In genomic region chr5:69557404-69557935, GRCm38 (mm10) we compare ENCODE assay signal across 8 mouse cellular contexts. TPM values are rescaled to one million over a fixed set of nuclear protein-coding genes. Genes with fewer than 3 reads are reported as not detected.
DNase-seq lines count a peak whose midpoint lies in the region; ATAC-seq and TF ChIP-seq lines count a peak whose summit lies in the region.

No protein-coding gene starts in this region.

- no peak for ATAC-seq in heart, embryonic 14.5 days (ENCODE audit: insufficient number of reproducible peaks, insufficient read depth, low FRiP score, low read depth)
- peak; percentile 35 for ATAC-seq in CD4-positive, CD25-positive, alpha-beta regulatory T cell, adult 4 months
- peak; percentile 50 for ATAC-seq in granulocyte monocyte progenitor cell, adult 5-6 weeks (replicated peaks; ENCODE audit: poor library complexity, severe bottlenecking)
- ATAC-seq in liver, postnatal 0 days = no peak

- H3K4me3 ChIP-seq in heart, embryonic 14.5 days (ENCODE audit: control insufficient read depth in 1 of 2, insufficient read depth in 1 of 2, low read depth in 1 of 2, low read length in 2 of 2) = peak overlapping the region; percentile 64 to 99
- peak overlapping the region; percentile 96 for H3K4me3 ChIP-seq in liver, postnatal 0 days (ENCODE audit: low read depth, low read length)

- no peak for TF ChIP-seq CTCF in liver, postnatal 0 days (IDR thresholded peaks at IDR 0.05; ENCODE audit: low read depth)

- peak overlapping the region; percentile 84 for H3K9ac ChIP-seq in heart, embryonic 14.5 days (ENCODE audit: low read length)
- H3K9ac ChIP-seq in liver, postnatal 0 days (replicated peaks) = peak overlapping the region; percentile 95

- H3K4me2 ChIP-seq in heart, embryonic 14.5 days (ENCODE audit: low read length) = peak overlapping the region; percentile 75
- H3K4me2 ChIP-seq in liver, postnatal 0 days (ENCODE audit: low read depth, low read length) = peak overlapping the region; percentile 82

- H3K9me3 ChIP-seq in heart, embryonic 14.5 days (ENCODE audit: control insufficient read depth, low read length) = no peaks in the 10 kb centered on the region
- H3K9me3 ChIP-seq in liver, postnatal 0 days (ENCODE audit: low read length) = no peaks in the 10 kb centered on the region

- H3K4me1 ChIP-seq in heart, embryonic 14.5 days (ENCODE audit: control insufficient read depth in 2 of 2, insufficient read depth in 2 of 2, low read length in 2 of 2) = peaks cover 0 to 5% of the 10 kb centered on the region in 2 experiments; a peak in 3 of 4 replicates
- no peaks in the 10 kb centered on the region for H3K4me1 ChIP-seq in liver, postnatal 0 days (ENCODE audit: insufficient read depth)

- intact Hi-C loops in heart, postnatal 25 days (cut with DNase I) = loop anchor here (5.0 kb wide), 1 partner anchor 35 kb away; the partner anchor contains the start of gene Gnpda2

- 10% methylated on average over 16 of the region's 16 CpGs for WGBS in heart, embryonic 14.5 days
- 10% methylated on average over 16 of the region's 16 CpGs for WGBS in liver, postnatal 0 days (ENCODE audit: insufficient replicate concordance)

- H3K27me3 ChIP-seq in heart, embryonic 14.5 days (ENCODE audit: control insufficient read depth, insufficient read depth, low read length) = no peaks in the 10 kb centered on the region
- no peaks in the 10 kb centered on the region for H3K27me3 ChIP-seq in liver, postnatal 0 days (ENCODE audit: insufficient read depth, low read length)

- no peak for TF ChIP-seq EP300 in liver, postnatal 0 days (IDR thresholded peaks at IDR 0.05; ENCODE audit: low read depth)

- peaks cover 37% of the 10 kb centered on the region for H3K36me3 ChIP-seq in heart, embryonic 14.5 days (ENCODE audit: control insufficient read depth, insufficient read depth, low read length)
- peaks cover 17% of the 10 kb centered on the region for H3K36me3 ChIP-seq in liver, postnatal 0 days (replicated peaks; ENCODE audit: insufficient read depth, low read length)

- H3K27ac ChIP-seq in heart, embryonic 14.5 days (replicated peaks in 1 of 2; ENCODE audit: control insufficient read depth in 1 of 2, insufficient read depth in 1 of 2, low read depth in 2 of 2, low read length in 2 of 2) = peak overlapping the region; percentile 79 to 85
- H3K27ac ChIP-seq in liver, postnatal 0 days (ENCODE audit: low read depth) = peak overlapping the region; percentile 81

- no peak for DNase-seq in heart, postnatal 25 days (ENCODE audit: low spot score)
- DNase-seq in c-Kit-positive CD71-negative TER-119-negative erythroid progenitor cells, embryonic 14.5 days (ENCODE audit: low read depth) = peak; percentile 19
- DNase-seq in liver, postnatal 0 days = peak; percentile 30
- peak; percentile 4 for DNase-seq in telencephalon, adult 2 months (ENCODE audit: low read depth, low spot score)
- DNase-seq in left cerebral cortex, adult 9 months (ENCODE audit: low spot score in 2 of 2) = no peak

RNA-seq across cellular contexts. Expression of gene Guf1, which starts 0.7 kb away (rescaled TPM):
- polyA plus RNA-seq in heart, embryonic 14.5 days (2014; fragmentation: Nextera tagmentation; extraction: Ambion mirVana) = 38.3 and 38.6 TPM in 2 replicates
- 10 to 100 TPM; 26.9 to 27.4 TPM for total RNA-seq in heart, postnatal 25 days (2021)
- polyA plus RNA-seq in CD4-positive, CD25-positive, alpha-beta regulatory T cell, adult 4 months (2017; shearing (Covaris generic)) = 1 to 10 TPM; 6.6 to 8.4 TPM
- 30.8 and 48.4 TPM in 2 replicates for total RNA-seq in granulocyte monocyte progenitor cell, adult 5-6 weeks (2014; fragmentation: Nextera tagmentation)
- 46.5 and 47.2 TPM in 2 replicates for total RNA-seq in granulocyte monocyte progenitor cell, adult 5-6 weeks (2017)
- 9.6 and 10.1 TPM in 2 replicates for polyA plus RNA-seq in liver, postnatal 0 days (2015; fragmentation: Nextera tagmentation; extraction: Ambion mirVana)

RNA-seq across cellular contexts. Expression of gene Yipf7, which starts 15.0 kb away (rescaled TPM):
- 13.6 and 16.4 TPM in 2 replicates for polyA plus RNA-seq in heart, embryonic 14.5 days (2014; fragmentation: Nextera tagmentation; extraction: Ambion mirVana)
- 100 to 1,000 TPM; 166 to 170 TPM for total RNA-seq in heart, postnatal 25 days (2021)
- not detected for polyA plus RNA-seq in CD4-positive, CD25-positive, alpha-beta regulatory T cell, adult 4 months (2017; shearing (Covaris generic))
- not detected in 2 replicates for total RNA-seq in granulocyte monocyte progenitor cell, adult 5-6 weeks (2014; fragmentation: Nextera tagmentation)
- not detected in 2 replicates for total RNA-seq in granulocyte monocyte progenitor cell, adult 5-6 weeks (2017)
- polyA plus RNA-seq in liver, postnatal 0 days (2015; fragmentation: Nextera tagmentation; extraction: Ambion mirVana) = 0.49 TPM in 1 of 2 replicates, not detected in the other

RNA-seq across cellular contexts. Expression of gene Gnpda2, which starts 34.7 kb away (rescaled TPM):
- polyA plus RNA-seq in heart, embryonic 14.5 days (2014; fragmentation: Nextera tagmentation; extraction: Ambion mirVana) = 42.7 and 50.0 TPM in 2 replicates
- 10 to 100 TPM; 10.9 to 11.6 TPM for total RNA-seq in heart, postnatal 25 days (2021)
- polyA plus RNA-seq in CD4-positive, CD25-positive, alpha-beta regulatory T cell, adult 4 months (2017; shearing (Covaris generic)) = 10 to 100 TPM; 67.5 to 84.5 TPM
- total RNA-seq in granulocyte monocyte progenitor cell, adult 5-6 weeks (2014; fragmentation: Nextera tagmentation) = 16.3 and 18.2 TPM in 2 replicates
- 16.9 and 24.5 TPM in 2 replicates for total RNA-seq in granulocyte monocyte progenitor cell, adult 5-6 weeks (2017)
- polyA plus RNA-seq in liver, postnatal 0 days (2015; fragmentation: Nextera tagmentation; extraction: Ambion mirVana) = 11.6 and 11.7 TPM in 2 replicates

Comparison
In these comparisons a context has a peak if more than half of its experiments do, and no peak if none do; other contexts are left out.
1. ATAC-seq: peak in CD4-positive, CD25-positive, alpha-beta regulatory T cell, adult 4 months (single experiment) and granulocyte monocyte progenitor cell, adult 5-6 weeks (single experiment); none in heart, embryonic 14.5 days (single experiment) and liver, postnatal 0 days (single experiment).
2. DNase-seq: peak in c-Kit-positive CD71-negative TER-119-negative erythroid progenitor cells, embryonic 14.5 days (single experiment), liver, postnatal 0 days (single experiment) and telencephalon, adult 2 months (single experiment); none in heart, postnatal 25 days (single experiment) and left cerebral cortex, adult 9 months (0 of 2).